Mouse (Mus musculus): ENCODE results near the gene D2hgdh. TPM values are rescaled to one million over a fixed set of nuclear protein-coding genes. Genes with fewer than 3 reads are reported as not detected.
"Not testable (repeated sequence)": the region's sequence is repeated elsewhere in the genome, so short reads cannot be mapped to it uniquely, and the experiment has no call there.

D2hgdh gene
- total RNA-seq, 2 experiments from 2014 or later, result 29.3 to 29.5 TPM

DNA sequence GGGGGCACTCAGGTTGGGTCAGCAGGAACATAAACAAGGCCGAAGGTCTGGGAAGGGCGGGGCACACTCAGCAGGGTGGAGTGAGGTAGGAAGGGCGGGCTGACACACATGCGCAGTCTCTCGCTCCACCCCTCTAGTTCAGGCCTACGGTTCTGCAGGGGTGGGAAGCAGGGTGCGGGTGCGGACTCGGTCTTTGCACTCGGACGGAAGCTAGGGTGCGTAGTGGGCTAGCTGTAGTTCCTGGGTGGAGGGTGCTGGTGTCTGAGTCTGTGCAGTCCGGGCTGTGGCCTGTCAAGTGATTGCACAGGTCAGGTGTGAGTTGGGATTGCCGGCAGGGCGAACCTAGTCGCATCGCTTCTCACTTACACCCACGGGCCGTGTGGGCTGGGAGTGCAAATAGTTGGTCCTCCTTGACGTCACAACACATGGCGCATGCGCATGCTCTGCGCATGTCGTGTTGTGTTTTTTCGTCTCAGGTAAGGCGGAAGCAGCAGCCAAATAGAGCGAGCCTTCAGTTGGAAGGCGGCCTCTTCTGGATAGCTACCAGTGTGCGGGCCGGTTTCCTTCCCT lies 481 bp downstream of the D2hgdh start:
- peak; percentile 91 for DNase-seq
- intact Hi-C loops (cut with DNase I), result no loop called here

DNA sequence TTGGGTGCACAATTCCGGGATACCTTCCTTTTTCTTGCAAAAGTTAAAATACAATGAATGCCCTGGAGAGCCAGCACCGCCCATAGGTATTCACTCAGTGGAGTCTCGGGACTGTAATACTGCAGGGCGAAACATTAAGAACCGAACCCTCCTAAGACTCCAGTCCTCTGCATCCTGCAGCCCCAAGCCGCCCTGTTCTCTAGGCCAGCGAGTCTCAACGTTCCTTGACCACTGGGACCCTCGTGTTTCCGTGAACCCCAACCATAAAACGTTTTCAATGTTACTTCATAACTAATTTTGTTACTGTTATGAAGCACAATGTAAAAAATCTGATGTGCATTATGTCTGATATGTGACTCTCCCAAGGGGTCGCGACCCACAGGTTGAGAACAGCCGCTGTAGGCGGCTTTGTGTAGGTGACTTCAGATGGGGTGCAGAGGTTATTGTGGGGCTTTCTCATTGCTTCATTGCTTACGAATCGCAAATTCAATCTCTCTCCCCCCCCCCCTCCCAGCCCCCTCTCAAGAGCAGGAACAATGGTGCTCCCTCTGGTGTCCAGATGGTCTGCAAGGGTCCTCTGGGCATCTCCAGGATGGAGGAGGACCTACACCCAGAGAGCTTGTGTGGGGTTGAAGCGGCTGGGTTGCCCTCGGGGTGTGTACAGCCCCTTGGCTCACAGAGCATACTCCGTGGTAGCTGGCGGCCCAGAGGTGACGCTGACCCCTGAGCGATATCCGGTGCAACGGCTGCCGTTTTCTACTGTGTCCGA lies 1.2 kb downstream of the D2hgdh start:
- peak in 1 of 2 experiments; percentile 27 for DNase-seq
- intact Hi-C loops (cut with DNase I), result no loop called here

DNA sequence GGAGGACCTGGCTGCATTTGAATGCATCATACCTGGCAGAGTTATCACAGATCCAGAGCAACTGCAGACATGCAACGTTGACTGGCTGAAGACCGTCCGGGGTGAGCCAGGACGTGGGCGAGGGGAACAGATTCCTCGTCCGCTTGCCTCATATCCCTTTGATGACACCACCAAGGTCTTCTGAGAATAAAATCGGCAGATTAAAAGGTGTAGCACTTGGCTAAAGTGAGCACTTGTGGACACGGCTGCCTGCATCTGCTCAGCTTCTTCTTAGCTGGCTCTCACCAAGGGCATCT lies 1.8 kb downstream of the D2hgdh start:
- intact Hi-C loops (cut with DNase I), result no loop called here
- no peak for DNase-seq

DNA sequence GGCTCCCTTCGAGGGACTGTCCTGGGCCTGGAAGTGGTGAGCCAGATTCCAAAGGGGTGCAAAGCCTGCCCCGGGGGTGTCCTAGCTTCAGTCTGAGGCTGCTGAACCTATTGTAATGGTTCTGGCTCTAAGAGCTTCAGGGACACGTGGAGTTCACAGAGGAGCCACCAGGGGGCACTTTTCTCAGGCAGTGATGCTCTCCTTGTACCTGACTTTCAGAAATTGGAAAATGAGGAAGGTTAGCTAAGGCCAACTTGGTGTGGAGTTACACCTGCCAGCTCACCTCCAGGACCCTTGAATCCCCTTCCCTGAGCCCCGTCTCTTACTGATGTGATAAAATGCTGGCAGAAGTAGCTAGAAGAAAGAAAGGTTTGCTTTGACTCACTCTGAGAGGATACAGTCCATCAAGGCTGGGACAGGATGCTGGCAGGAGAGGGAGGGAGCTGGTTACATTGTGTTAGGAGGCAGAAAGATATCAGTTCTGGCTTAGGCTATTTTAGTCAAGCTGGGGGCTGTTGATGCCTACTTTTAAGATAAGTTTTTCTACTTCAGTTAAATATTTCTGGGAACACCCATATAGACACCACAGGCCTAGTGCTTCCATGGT lies 8.1 kb downstream of the D2hgdh start:
- DNase-seq, result not testable (repeated sequence)
- intact Hi-C loops (cut with DNase I), result loop anchor here (10.0 kb wide), 2 partner anchors 62 to 242 kb away; no protein-coding TSS in a partner anchor

DNA sequence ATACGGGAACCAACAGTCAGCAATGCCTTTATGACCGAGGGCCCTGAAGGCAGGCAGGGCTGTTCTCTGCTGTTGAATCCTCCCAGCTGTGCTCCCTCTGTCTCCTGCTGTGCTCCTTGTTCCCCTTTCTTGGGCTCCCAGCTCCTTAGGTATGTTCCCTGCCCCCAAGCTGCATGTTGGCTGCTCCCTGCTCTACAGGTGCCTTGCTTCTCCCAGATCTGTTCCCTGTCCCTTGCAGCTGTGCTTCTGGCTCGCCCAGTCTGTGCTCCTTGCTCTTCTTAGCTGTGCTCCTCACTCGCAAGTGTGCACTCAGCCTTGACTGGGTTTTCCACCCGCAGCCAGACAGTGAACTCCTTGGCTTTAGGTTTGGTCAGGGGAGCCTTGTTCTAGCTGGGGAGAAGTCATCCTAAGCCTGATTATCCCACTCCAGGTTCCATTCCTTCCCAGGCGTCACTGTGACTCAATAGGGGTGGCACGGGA lies 10.0 kb downstream of the D2hgdh start:
- no peak for DNase-seq
- intact Hi-C loops (cut with DNase I), result loop anchor here (10.0 kb wide), 2 partner anchors 60 to 240 kb away; no protein-coding TSS in a partner anchor

DNA sequence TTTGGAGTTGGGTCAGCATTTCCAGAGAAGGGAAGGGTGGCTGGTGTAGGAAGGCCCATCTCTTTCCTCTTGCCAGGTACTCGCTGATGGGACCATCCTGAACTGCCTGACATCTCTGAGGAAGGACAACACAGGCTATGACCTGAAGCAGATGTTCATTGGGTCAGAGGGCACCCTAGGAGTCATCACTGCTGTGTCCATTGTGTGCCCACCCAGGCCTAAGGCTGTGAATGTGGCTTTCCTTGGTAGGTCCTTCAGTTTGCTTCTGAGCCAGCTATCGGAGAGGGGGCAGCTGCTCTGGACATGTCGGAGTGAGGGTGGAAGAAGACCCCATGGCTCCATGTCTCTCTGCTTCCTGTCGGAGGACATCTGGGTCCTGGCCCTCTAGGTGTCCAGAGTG lies 10.5 kb downstream of the D2hgdh start:
- DNase-seq, result no peak
- intact Hi-C loops (cut with DNase I), result loop anchor here (10.0 kb wide), 2 partner anchors 60 to 240 kb away; no protein-coding TSS in a partner anchor

DNA sequence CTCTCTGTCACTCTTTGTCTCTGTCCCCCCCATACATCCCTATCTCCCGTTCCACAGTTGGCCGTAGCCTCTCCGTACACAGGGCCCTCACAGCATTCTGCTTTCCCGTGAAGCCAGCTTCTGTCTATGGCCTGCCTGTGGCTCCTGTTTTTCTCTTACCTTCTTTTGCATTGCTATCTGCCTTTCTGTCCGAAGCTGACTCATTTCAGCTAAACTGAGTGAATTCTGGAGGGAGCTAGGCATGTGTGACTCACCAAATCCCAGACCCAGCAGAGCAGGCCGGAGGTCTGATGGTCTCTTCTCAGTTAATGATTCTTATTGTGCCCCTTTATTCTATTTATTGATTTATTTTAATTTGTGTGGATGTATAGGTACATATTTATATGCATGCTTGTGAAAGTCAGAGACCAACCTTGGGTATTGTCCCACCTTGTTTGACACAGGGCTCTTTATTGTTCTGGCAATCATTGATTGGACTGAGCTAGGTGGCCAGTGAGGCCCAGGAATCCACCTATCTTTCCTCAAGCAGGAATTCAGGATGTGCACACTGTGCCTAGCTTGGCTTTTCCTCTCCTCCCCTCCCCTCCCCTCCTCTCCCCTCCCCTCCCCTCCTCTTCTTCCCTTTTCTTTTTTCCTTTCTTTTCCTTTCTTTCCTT lies 11.3 kb downstream of the D2hgdh start:
- intact Hi-C loops (cut with DNase I), result loop anchor here (10.0 kb wide), 2 partner anchors 59 to 239 kb away; no protein-coding TSS in a partner anchor
- no peak for DNase-seq

DNA sequence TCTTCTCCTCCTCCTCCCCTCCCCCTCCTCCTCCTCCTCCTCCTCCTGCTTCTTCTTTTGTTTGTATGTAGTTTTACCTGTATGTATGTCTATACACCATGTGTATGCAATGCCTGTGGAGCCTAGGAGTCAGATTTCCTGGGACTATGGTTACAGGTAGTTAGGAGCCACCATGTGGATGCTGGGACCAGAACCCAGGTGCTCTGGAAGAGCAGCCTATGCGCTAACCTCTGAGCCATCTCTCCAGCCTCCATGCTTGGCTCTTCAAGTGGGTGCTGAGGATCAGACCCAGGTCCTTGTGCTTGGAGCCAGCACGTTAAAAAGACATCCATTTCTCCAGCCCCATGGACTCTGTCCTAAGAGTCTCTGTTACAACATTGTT lies 11.8 kb downstream of the D2hgdh start:
- intact Hi-C loops (cut with DNase I), result loop anchor here (10.0 kb wide), 2 partner anchors 58 to 238 kb away; no protein-coding TSS in a partner anchor
- no peak for DNase-seq

DNA sequence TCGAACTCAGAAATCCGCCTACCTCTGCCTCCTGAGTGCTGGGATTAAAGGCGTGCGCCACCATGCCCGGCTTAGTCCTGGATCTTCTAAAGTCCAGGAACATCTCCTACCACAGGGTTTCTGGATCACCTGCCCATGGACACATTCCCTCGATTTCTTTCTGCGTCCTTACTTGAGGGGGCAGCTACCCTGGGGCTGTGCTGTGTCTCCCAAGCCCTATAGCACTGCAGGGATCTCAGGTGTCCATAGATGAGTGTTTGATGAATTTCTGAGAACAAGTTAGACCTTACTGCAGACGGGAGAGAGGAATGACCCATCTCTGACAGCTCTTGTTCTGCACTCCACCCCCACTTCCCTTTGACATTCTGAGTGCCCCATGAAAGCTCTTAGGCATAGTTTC lies 12.6 kb downstream of the D2hgdh start:
- DNase-seq, result no peak
- intact Hi-C loops (cut with DNase I), result loop anchor here (10.0 kb wide), 2 partner anchors 57 to 237 kb away; no protein-coding TSS in a partner anchor

DNA sequence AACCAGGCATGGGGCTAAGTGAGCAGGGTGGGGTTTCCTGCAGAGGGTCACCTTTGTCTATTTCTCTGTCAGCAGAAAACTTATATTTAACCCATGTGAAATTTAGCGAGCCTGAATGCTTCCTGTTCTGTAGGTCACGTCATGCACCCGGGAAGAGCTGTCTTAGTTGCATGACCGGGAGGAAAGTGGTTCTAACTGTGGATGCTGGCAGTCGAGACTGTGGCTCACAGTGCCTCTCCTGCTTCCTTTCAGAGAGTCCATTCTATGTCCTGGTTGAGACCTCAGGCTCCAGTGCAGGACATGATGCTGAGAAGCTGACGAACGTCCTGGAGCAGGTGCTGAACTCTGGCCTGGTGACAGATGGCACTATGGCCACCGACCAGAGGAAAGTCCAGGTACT lies 13.9 kb downstream of the D2hgdh start:
- intact Hi-C loops (cut with DNase I), result loop anchor here (10.0 kb wide), 2 partner anchors 56 to 236 kb away; no protein-coding TSS in a partner anchor
- not testable (repeated sequence) for DNase-seq

DNA sequence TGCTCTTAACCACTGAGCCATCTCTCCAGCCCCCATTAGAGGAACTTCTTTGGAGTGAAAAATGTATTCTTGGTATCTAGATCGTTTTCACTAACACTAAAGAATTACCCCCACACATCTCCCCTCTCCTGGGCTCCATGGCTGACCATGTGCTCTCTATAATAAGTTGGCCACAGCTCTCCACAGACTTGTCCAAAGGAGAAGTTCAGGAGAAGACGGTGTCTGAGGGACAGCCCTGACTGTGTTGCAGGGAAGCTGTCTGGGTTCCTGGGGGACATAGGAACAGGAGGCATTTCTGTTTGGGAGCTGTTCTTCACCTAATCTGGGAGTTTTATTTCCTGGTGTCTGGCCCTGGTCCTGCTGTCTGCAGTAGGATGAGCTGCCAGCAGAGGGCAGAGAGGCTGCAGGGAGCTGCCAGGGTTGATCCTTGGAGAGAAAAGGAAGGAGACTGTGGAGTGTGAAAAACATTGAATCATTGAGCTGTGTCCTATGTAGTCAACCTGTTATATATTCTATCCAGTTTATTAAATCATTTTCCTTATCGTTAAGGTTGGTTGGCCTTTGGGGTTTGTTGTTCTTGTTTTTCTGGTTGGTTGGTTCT lies 21.2 kb downstream of the D2hgdh start:
- intact Hi-C loops (cut with DNase I); DNase-seq: not testable (repeated sequence)

DNA sequence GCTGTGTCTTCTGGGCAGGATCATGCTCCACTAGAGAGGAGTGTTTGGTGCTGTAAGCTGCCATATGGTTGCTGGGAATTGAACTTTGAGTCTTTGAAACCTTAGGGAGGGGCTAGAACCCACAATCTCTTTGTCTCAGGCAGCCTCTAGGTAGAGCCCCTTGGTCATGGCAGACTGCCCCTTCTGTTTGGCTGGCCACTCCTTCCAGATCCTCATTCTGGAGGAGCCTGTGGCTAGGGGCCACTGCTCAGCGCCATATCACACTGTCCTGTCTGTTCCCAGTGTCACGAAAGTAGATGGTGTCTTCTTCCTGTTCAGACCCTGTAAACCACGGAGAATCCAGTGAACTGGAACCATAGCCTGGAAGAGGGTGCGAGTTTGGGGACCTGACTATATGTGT lies 31.1 kb downstream of the D2hgdh start:
- DNase-seq; intact Hi-C loops (cut with DNase I): not testable (repeated sequence)

DNA sequence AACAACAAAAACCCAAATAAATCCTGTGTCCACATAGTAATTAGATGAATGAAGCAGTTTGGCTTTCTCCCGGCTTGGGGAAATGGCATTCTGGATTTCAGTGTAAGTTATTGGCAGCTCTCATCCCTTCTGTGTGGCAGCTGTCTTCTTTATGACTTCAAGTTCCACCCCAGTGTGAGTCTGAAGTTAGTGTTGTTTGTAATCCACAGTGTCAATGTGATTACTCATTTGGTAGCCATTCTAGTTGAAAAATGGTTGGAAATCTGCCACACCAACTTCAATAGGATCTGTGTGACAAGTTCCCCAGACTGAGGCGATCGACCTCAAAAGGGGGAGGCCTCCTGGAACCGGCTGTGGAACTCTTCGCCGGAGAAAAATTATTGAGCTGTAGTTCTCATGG lies 32.7 kb downstream of the D2hgdh start:
- DNase-seq, result no peak

DNA sequence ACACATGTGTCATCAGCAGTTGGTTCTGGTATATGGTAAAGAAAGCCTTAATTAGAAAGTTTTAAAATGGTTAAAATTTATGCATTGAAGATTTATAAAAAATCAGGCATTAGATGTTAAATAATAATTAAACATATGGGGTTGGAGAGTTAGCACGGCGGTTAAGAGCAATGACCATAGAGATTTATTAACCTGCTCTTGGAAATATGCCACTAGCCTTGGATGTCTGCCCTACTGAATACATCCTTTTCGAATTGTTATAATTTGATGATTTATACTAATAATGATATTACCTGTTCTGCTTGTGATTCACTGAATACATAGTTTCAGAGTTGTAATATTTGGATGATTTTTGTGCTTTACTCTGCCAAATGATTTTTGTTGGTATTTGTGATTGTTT lies 33.3 kb downstream of the D2hgdh start:
- intact Hi-C loops (cut with DNase I), result no loop called here
- DNase-seq, result no peak

More for the DNA sequence above, 32.7 kb downstream of the D2hgdh start:
- intact Hi-C loops (cut with DNase I), result no loop called here

DNA sequence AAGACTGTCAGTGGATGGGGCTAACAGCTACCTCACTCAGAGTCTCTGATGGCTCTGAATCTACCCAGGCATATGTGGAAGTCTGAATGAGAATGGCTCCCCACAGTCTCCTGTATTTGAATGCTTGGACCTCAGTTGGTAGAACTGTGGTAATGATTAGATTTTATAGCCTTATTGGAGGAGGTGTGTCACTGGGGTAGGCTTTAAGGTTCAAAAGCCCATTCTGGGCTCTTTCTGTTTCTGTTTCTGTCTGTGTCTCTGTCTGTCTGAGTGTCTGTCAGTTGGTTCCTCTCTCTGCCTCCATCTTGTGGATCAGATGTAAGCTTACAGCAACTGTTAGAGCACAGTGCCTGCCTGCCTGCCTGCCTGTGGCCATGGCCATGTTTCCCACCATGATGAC lies 34.9 kb downstream of the D2hgdh start:
- intact Hi-C loops (cut with DNase I), result no loop called here
- no peak for DNase-seq

DNA sequence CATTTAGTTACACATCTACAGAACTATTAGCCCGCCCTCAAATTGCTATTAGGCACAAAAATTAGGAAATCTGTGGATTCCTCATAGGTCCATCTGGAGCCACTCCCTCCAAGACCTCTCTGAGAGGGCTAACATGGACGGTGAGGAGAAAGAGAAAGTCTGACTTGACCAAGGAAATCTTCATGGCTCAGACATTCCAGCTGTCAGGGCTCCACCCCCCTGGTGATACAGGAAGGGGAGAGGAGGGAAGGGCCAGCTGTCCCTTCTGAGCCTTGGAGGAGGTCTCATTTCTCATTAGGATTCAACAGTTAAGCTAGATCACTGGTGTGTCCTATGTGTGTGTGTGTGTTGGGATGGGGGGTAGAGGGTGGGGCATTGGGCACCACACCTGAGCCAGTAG lies 36.3 kb downstream of the D2hgdh start, which contains the start of gene Gal3st2:
TSS of gene Gal3st2 (plus strand) at position 259 of the 400 bp plus-strand sequence.
- intact Hi-C loops (cut with DNase I); DNase-seq: not testable (repeated sequence)

DNA sequence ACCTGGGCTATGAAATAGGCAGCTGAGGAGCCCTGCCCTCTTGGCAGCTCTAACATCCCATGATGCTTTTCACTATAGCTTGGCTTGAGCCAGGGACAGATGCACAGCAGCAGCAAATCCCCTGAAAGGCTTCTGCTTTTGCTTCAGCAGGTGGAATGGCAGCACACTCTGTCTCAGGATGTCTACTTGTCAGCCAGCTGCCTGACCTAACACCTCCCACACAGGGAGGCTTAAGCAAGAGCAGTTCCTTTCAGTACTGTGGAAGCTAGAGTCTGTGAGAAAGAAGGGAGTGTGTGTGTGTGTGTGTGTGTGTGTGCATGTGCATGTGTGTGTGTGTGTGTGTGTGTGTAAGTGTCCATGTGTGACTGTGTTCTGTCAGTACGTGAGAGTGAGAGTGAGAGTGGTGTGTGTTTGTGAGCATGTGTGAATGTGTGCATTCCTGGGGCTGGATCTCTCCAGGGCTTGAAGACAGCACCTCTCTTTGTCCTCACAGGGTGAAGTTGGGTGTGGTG lies 46.9 kb downstream of the D2hgdh start:
- intact Hi-C loops (cut with DNase I); DNase-seq: not testable (repeated sequence)

DNA sequence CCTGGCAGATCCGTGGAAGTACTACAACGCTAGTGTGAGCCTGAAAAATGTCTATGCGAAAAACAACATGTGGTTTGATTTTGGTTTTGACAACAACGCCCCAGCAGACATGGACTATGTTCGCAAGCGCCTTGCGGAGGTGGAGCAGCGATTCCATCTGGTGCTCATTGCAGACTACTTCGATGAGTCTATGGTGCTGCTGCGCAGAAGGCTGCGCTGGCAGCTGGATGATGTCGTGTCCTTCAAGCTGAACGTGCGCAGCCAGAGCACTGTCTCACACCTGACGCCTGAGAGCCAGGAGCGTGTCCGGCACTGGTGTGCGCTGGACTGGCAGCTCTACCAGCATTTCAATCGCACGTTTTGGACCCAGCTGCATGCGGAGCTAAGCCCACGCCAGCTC lies 49.7 kb downstream of the D2hgdh start:
- DNase-seq; intact Hi-C loops (cut with DNase I): not testable (repeated sequence)

DNA sequence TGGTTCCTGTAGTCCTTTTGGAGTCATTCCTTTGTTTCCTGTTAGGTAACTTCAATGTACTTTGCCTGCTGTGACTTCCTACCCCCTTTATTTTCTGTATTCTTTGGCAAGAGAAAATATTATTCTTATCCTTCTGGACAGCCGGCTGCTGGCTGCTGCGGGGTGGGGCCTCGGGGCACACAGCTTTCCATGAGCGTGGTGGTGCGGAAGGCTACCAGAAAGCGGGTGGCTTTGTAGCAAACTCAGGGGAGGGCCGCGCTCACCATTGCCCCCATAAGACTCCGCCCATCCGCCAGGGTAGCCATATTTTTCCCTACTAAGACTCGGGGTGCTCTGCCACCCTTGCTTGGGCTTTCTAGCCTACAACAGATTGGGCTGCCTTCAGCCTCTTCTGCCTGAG lies 57.1 kb downstream of the D2hgdh start:
- DNase-seq, result not testable (repeated sequence)

DNA sequence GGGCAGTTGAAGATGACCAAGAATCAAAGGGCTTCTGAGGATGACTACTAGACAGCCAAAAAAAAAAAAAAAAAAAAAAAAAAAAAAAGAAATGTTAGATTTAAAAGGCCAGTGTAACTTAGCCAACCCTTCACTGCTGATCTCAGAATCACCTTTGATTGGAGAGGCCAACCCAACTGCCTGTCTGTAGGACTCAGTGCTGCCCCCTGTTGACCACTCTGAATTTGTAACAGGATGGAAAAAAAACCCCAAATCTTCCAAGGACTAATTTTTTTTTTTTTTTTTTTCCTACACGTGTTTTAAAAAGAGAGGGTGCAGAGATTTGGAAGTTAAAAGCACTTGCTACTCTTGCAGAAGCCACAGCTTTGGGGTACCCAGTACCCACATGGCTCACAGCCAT lies 66.2 kb downstream of the D2hgdh start:
- not testable (repeated sequence) for DNase-seq
- intact Hi-C loops (cut with DNase I), result loop anchor here (10.0 kb wide), 1 partner anchor 56 kb away; no protein-coding TSS in a partner anchor

More for the DNA sequence above, 57.1 kb downstream of the D2hgdh start:
- intact Hi-C loops (cut with DNase I), result not testable (repeated sequence)

Measured in heart, postnatal 14 days (tissue).